Mouse (Mus musculus) bone marrow macrophage, adult 2 months (primary cell): ENCODE measurements around the gene Gm815.

Source experiments
- CTCF ChIP-seq: IDR thresholded peaks from 2 replicates; pipeline ENCODE4 v1.5.1; 2012; ENCODE audit warnings: low read depth, mild to moderate bottlenecking, low read length, moderate library complexity
- POLR2A ChIP-seq: IDR thresholded peaks from 2 replicates; pipeline ENCODE4 v1.6.1; 2012; ENCODE audit warnings: mild to moderate bottlenecking, low read depth, low read length, borderline replicate concordance

- TF ChIP-seq CTCF (no peak), POLR2A (no peak)
Measured at GRCm38 (mm10) chr19:26843896-26844295, 41.8 kb upstream of the Gm815 start.
